Mouse (Mus musculus): ENCODE results near the gene Myh14. TPM values are rescaled to one million over a fixed set of nuclear protein-coding genes. Genes with fewer than 3 reads are reported as not detected.

Myh14 gene
- total and polyA plus RNA-seq, 3 experiments = 0.09 to 1.5 (median 0.60) TPM

DNA sequence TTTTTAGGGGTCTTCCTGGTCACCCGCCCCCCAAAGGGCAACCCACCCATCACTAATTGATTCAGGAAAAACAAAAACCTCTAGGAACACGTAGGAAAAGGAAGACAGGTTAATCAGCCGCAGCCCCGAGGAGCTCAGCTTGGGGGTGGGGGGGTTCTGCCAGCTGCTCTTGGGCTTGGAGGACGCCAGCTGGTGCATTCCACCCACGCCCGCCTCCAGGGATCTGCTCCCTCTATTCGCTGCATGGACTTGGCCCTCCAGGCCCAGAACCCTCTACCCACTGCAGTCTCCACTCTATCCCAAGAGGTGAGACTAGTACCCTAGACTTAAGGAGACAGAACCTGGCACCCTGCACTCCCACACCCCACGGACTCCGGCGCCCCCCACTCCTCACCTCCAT, 68.2 kb downstream of the Myh14 start:
- DNase-seq (ENCODE audit: extremely low read depth) = no peak
- in situ Hi-C loops (cut with MboI; ENCODE audit: low pct_ligation_motif_present, low pct_unique_long_range_greater_than_20kb, low sequenced_read_pairs) (no loop called here), dilution Hi-C loops (cut with MboI; ENCODE audit: extremely low pct_ligation_motif_present, extremely low pct_unique_long_range_greater_than_20kb, low sequenced_read_pairs) (no loop called here)
- H3K27ac ChIP-seq (ENCODE audit: insufficient read depth, low read depth) = no peak overlapping the region
- H3K4me1 ChIP-seq (ENCODE audit: control insufficient read depth in 1 of 2, insufficient read depth in 2 of 2) = peaks cover 9 to 21% of the 10 kb centered on the region in 2 experiments; a peak in 2 of 4 replicates
- H3K4me3 ChIP-seq (replicated peaks in 1 of 3; ENCODE audit: low read depth in 2 of 3, low read length in 2 of 3, poor library complexity in 1 of 3) = no peak overlapping the region
- no peaks in the 10 kb centered on the region for H3K9me3 ChIP-seq (replicated peaks; ENCODE audit: low read length)
- no peak overlapping the region for H3K4me2 ChIP-seq (ENCODE audit: insufficient read depth, low read depth, poor library complexity, severe bottlenecking)
- no peaks in the 10 kb centered on the region for H3K79me2 ChIP-seq (replicated peaks; ENCODE audit: control insufficient read depth, extremely low read depth, insufficient read depth, poor library complexity, severe bottlenecking)
- peaks cover 0 to 22% of the 10 kb centered on the region in 2 experiments for H3K36me3 ChIP-seq (replicated peaks in 1 of 2; ENCODE audit: control insufficient read depth in 1 of 2, insufficient read depth in 1 of 2, low read length in 1 of 2)
- TF ChIP-seq MAZ (IDR thresholded peaks at IDR 0.05; ENCODE audit: low read depth, low read length) (no peak), MAFK (IDR thresholded peaks at IDR 0.05; ENCODE audit: insufficient replicate concordance, low read length) (no peak), HCFC1 (IDR thresholded peaks at IDR 0.05; ENCODE audit: low read depth, low read length) (no peak), IRF4 (IDR thresholded peaks at IDR 0.05; ENCODE audit: low read depth, low read length) (no peak), CHD1 (IDR thresholded peaks at IDR 0.05; ENCODE audit: low read depth, low read length) (no peak), MEF2A (IDR thresholded peaks at IDR 0.05; ENCODE audit: borderline replicate concordance, low read depth, low read length) (no peak), CTCF (conservative IDR thresholded peaks at IDR 0.05 in 1 of 2, IDR thresholded peaks at IDR 0.05 in 1 of 2; ENCODE audit: low read depth in 2 of 2, low read length in 2 of 2) (no peak), E2F4 (IDR thresholded peaks at IDR 0.05; ENCODE audit: insufficient replicate concordance, low read depth, low read length) (no peak)
- no peaks in the 10 kb centered on the region for H3K27me3 ChIP-seq (replicated peaks)
- no peak overlapping the region for H3K9ac ChIP-seq (ENCODE audit: insufficient read depth, low read depth)

- dilution Hi-C loops (cut with MboI; ENCODE audit: extremely low pct_ligation_motif_present, extremely low pct_unique_long_range_greater_than_20kb, low sequenced_read_pairs) = no loop called here
- Histone ChIP-seq H3K4me1 (ENCODE audit: control insufficient read depth in 1 of 2, insufficient read depth in 2 of 2) (peaks cover 9 to 19% of the 10 kb centered on the region in 2 experiments; a peak in 2 of 4 replicates), H3K79me2 (replicated peaks; ENCODE audit: control insufficient read depth, extremely low read depth, insufficient read depth, poor library complexity, severe bottlenecking) (no peaks in the 10 kb centered on the region), H3K4me3 (replicated peaks in 1 of 3; ENCODE audit: low read depth in 2 of 3, low read length in 2 of 3, poor library complexity in 1 of 3) (no peak overlapping the region), H3K27ac (ENCODE audit: insufficient read depth, low read depth) (no peak overlapping the region), H3K36me3 (replicated peaks in 1 of 2; ENCODE audit: control insufficient read depth in 1 of 2, insufficient read depth in 1 of 2, low read length in 1 of 2) (peaks cover 0 to 22% of the 10 kb centered on the region in 2 experiments), H3K27me3 (replicated peaks) (no peaks in the 10 kb centered on the region), H3K9ac (ENCODE audit: insufficient read depth, low read depth) (no peak overlapping the region), H3K9me3 (replicated peaks; ENCODE audit: low read length) (no peaks in the 10 kb centered on the region), H3K4me2 (ENCODE audit: insufficient read depth, low read depth, poor library complexity, severe bottlenecking) (no peak overlapping the region)
- in situ Hi-C loops (cut with MboI; ENCODE audit: low pct_ligation_motif_present, low pct_unique_long_range_greater_than_20kb, low sequenced_read_pairs) = no loop called here
- DNase-seq (ENCODE audit: extremely low read depth) = no peak
- TF ChIP-seq UBTF (IDR thresholded peaks at IDR 0.05; ENCODE audit: low read depth, low read length) = no peak
- no peak for TF ChIP-seq TCF12 (IDR thresholded peaks at IDR 0.05; ENCODE audit: low read depth, low read length)
- no peak for TF ChIP-seq E2F4 (IDR thresholded peaks at IDR 0.05; ENCODE audit: insufficient replicate concordance, low read depth, low read length)
- no peak for TF ChIP-seq RAD21 (IDR thresholded peaks at IDR 0.05; ENCODE audit: low read depth, low read length)
- TF ChIP-seq MEF2A (IDR thresholded peaks at IDR 0.05; ENCODE audit: borderline replicate concordance, low read depth, low read length) = no peak
- TF ChIP-seq CHD1 (IDR thresholded peaks at IDR 0.05; ENCODE audit: low read depth, low read length) = no peak
- TF ChIP-seq ELF1 (IDR thresholded peaks at IDR 0.05; ENCODE audit: low read depth, low read length) = no peak
- no peak for TF ChIP-seq GABPA (IDR thresholded peaks at IDR 0.05; ENCODE audit: insufficient replicate concordance, low read depth, low read length)
- no peak for TF ChIP-seq SIN3A (IDR thresholded peaks at IDR 0.05; ENCODE audit: low read length)
- no peak for TF ChIP-seq MAZ (IDR thresholded peaks at IDR 0.05; ENCODE audit: low read depth, low read length)
- TF ChIP-seq ZNF384 (IDR thresholded peaks at IDR 0.05; ENCODE audit: low read depth, low read length) = no peak
Measured at GRCm38 (mm10) chr7:44601646-44602045, 69.0 kb downstream of the Myh14 start.

Measured in CH12.LX (cell line).